Mouse (Mus musculus): ENCODE data around the gene Mlxip.
A peak's percentile ranks its signal among the peaks of the same experiment; 100 is the strongest.

The Mlxip gene

DNA sequence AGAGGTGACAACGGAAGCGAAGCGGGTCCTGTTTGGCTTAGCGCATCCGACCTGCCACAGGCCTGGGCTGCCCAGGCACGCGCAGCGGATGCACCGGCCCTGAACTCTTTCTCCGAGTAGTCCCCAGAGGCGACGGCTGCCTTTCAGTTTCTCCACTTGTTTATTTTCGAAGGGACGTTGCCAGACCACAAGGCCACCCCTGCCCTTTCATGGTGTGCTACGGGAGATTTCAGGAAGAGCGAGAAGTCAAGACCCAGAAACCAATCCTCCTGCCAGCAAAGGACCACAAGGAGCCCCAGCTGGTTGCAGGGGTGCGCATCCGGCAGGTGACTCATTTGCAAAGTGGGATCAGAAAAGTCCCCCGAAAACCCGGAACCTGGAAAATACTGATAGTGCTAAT is 12.6 kb upstream of the Mlxip start:
- DNase-seq (ENCODE audit: low read depth) = peak; percentile 59

- DNase-seq (ENCODE audit: low read depth) = no peak
Observed at GRCm38 (mm10) chr5:123382686-123383085, 11.9 kb upstream of the Mlxip start.

GRCm38 (mm10) chr5:123388452-123388851 is 6.1 kb upstream of the Mlxip start:
- DNase-seq (ENCODE audit: low read depth) = no peak

DNA sequence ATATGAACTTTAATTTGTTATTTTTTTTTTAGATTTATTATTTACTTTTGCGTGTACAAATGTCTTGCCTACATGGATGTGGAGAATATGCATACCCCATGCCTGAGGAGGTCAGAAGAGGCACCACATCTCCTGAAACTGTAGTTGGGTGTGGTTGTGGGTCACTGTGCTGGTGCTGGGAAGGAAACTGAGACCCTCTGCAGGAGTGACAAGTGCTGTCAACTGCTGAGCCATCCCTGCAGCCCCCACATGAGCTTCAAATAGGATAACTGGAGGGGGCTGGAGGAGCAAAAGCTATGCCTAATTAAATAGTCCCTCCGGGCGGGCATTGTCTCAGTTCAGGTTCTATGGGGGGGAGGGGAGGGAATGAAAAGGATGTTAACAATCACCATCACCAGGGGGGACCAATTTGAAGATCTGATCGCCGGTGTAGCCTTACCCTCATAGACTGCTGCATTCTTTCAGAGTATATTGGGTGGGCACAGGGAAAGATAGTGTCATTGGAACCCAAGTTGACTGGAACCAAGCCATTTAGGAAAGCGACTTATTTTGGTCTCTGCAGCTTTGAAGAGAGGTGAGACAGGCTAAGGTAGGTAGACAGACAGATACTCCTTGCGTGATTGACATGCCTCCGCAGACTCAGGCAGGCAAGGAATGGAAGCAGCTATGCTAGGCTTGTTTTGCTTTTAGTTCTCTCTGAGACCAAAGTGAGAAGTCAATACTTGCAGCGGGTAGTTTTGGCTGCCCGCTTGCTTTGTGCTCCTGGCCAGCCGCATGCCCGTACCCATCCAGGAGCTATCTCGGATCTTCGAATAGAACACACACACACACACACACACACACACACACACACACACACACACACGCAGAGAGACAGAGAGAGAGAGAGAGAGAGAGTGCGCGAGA is 3.8 kb upstream of the Mlxip start:
- DNase-seq (ENCODE audit: low read depth) = no peak

DNA sequence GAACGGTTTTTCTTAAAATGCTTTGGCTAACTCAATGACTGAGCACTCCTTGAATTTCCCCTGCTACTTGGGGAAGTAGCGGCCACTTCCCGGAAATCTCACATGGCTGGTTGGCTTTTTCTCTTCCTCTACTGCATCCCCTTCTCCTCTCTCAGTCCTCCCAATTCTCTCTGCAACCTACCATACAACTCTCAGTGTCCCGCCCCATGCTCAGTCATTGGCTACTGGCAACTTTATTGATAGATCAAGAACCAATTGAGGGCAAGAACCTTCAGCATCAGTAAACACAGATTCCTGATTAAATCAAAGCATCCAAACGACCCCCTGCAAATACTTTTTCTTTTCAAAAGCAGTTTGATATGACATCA is 3.2 kb upstream of the Mlxip start:
- DNase-seq (ENCODE audit: low read depth) = no peak

- no peak for DNase-seq (ENCODE audit: low read depth)
Observed at GRCm38 (mm10) chr5:123393786-123394302, 754 bp upstream of the Mlxip start.

DNA sequence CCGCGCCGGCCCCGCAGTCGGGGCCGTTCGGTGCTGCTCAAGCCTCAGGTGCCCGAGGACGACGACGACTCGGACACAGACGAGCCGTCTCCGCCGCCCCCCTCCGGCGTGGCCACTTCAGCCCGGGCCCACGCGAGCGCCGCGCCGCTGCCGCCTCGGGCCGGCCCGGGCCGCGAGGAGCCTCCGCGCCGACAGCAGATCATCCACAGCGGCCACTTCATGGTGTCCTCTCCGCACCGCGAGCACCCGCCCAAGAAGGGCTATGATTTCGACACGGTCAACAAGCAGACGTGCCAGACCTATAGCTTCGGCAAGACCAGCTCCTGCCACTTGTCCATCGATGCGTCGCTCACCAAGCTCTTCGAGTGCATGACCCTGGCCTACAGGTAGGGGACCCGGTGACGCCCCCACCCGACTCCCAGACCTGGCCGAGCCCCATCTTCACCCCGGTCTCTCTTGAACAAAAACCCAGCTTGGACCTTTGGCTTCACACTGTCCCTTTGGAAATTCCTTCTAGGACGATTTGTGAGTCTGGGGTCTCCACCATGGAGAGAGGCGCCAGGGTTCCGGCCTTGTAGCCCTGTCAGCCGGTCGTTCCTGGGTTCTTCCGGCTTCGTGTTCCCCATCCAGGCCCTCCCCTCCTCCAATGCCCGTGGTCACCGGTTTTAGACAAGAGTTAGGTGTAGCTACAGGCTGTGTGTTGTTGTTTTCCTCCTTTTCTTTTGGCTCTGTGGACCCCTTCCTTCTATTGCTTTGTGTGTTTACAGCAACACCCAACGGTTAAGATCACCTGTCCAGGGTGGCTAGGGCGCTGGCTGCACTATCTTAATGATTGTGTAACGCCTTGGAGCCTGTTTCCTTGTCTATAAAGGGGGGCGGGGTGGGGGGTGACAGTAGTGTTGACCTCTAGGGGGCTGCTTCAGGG is 621 bp downstream of the Mlxip start:
- peak; percentile 30 for DNase-seq (ENCODE audit: low read depth)

DNA sequence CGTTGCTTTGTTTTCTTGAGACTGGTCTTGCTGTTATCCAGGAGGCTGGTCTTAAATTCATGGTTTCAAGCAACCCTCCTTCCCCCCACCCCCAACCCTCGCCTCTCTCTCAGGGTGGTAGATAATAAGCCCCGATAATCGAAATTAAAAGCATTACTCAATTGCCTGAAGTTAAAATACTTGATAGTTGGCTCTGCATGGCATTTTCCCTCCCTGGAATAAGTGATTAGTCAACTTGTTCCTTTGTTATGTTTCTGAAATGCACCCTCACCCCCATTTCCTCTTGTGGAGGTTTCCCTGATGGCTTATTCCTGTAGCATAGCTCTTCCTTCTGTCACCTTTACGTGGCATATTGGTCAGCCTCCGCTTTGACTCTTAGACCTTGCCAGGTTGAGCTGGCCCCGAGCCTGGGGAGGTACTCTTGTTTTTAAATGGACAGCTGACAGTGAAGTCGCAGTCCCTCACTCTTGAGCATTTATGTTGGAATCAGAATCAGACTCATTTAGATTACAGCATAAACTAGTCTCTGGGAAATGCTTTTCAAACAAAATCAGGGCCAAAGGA is 2.4 kb downstream of the Mlxip start:
- no peak for DNase-seq (ENCODE audit: low read depth)

- no peak for DNase-seq (ENCODE audit: low read depth)
Observed at GRCm38 (mm10) chr5:123397786-123398185, 3.2 kb downstream of the Mlxip start.

GRCm38 (mm10) chr5:123398856-123399498 is 4.4 kb downstream of the Mlxip start:
- DNase-seq (ENCODE audit: low read depth) = no peak

DNA sequence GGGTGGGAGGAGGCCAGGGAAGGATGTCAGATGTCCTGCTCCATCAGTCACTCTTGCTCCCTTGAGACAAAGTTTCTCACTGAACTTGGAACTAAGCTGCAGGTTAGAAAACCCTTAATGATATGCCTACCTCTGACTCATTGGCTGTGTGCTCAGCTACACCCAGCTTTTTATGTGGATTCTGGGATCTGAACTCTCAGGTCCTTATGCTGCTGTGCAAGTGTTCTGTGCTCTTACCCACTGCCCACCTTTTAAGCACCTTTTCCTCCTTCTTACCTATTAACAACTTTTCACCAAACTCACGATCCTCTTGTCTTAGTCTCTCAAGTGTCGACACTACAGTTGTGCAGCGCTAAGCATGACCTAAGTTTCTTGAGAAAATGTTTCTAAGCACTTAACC is 9.9 kb downstream of the Mlxip start:
- DNase-seq (ENCODE audit: low read depth) = peak; percentile 13

GRCm38 (mm10) chr5:123406952-123407351 is 12.4 kb downstream of the Mlxip start:
- DNase-seq (ENCODE audit: low read depth) = no peak

DNA sequence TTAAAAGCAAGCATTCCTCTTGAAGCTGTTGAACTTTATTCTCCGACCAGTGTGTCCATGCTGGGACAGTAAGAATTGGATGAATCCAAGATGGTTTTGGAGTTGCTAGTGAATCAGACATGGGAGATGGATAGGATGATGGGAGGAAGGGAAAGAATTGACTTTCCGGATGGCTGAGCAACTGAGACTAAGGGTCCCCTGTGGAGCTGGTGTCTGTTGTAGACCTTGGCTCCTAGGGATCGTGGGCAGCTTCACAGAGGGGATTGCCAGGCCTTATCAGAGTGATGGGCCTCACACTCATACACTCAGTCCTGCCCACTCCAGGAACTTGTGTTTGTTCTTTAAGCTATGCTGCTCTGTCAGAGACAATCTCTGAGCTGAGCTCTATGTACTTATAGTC is 13.6 kb downstream of the Mlxip start:
- DNase-seq (ENCODE audit: low read depth) = no peak

- no peak for DNase-seq (ENCODE audit: low read depth)
Observed at GRCm38 (mm10) chr5:123412193-123412592, 17.6 kb downstream of the Mlxip start.

GRCm38 (mm10) chr5:123413866-123414363 is 19.3 kb downstream of the Mlxip start:
- DNase-seq (ENCODE audit: low read depth) = no peak

GRCm38 (mm10) chr5:123416149-123416548 is 21.6 kb downstream of the Mlxip start:
- DNase-seq (ENCODE audit: low read depth) = no peak

DNA sequence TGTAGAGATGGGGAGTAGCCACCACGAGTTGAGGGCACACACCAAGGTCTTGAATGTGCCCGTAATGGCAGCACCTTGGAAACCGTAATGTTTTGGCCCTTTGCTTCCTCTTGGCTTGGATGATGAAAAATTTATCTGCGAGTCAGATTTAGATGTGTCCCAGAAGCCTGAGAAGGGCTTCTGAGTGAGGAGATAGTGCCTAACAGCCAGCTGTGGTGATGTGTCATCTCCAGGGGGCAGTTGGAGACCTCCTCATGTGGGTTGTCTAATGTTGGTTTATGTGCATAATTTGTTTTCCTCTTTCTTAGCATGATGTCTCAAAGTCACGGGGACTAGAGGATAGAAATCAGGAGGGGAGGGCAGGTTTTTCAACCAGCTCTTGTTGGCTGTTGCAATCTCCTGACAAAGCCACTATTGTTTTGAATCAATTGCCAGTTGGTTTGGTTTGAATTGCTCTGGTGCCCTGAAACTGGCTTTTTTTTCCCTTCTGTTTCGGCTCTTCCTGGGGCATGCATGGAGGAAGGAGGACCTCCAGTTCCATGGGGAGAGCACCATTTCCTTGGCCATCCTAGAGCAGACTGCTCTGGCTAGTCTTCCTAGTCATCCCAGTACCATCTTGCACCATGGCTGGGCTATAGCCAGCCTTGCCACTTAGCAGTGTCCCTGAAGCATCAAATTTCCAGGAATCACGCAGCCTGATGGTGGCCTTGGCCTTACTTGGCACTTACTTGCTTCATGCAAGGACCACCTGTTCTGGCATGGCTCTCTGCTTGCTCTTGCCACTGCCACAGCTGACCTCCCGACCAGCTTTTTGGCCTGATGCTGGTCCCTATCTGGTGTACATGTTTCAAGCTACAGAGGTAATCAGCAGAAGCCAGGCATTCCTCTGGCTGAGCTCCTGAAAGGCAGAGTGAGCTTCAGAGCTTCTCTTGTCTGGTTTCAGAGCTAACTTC is 22.2 kb downstream of the Mlxip start:
- peak; percentile 37 for DNase-seq (ENCODE audit: low read depth)

- DNase-seq (ENCODE audit: low read depth) = peak; percentile 45
Observed at GRCm38 (mm10) chr5:123423885-123424284, 29.3 kb downstream of the Mlxip start.

GRCm38 (mm10) chr5:123427556-123427955 is 33.0 kb downstream of the Mlxip start:
- no peak for DNase-seq (ENCODE audit: low read depth)

GRCm38 (mm10) chr5:123431524-123432304 is 37.1 kb downstream of the Mlxip start:
- DNase-seq (ENCODE audit: low read depth) = peak; percentile 49
